Mouse (Mus musculus) thymus, adult 2 months (tissue): ENCODE measurements at regions not wholly inside any gene's neighbourhood (a gene's known extent, or its start where the extent isn't known, plus 50 kb on each side); places are given as distances from the start of the nearest gene placed in this dataset.

Experiments
- DNase-seq: peaks from one replicate; pipeline ENCODE4 v3.0.0; 2021
- H3K27ac ChIP-seq: fragments of 200-500 bp; 2 replicates; pipeline ENCODE4 v1.5.1; 2012; ENCODE audit warnings: low read length, control low read depth; ENCODE audit not compliant: control insufficient read depth, insufficient read depth
- H3K27me3 ChIP-seq: fragments of 200-500 bp; 2 replicates; pipeline ENCODE4 v1.6.1; 2012; ENCODE audit warnings: mild to moderate bottlenecking, low read length, moderate library complexity, mixed read lengths; ENCODE audit not compliant: control insufficient read depth, insufficient read depth
- H3K36me3 ChIP-seq: fragments of 200-500 bp; 2 replicates; pipeline ENCODE4 v1.6.1; 2012; ENCODE audit warnings: mild to moderate bottlenecking, low read length, moderate library complexity; ENCODE audit not compliant: control insufficient read depth, insufficient read depth
- H3K4me1 ChIP-seq: fragments of 200-500 bp; replicated peaks from 2 replicates; pipeline ENCODE4 v1.6.1; 2012; ENCODE audit warnings: low read length; ENCODE audit not compliant: control insufficient read depth, insufficient read depth
- H3K4me3 ChIP-seq: fragments of 200-500 bp; 2 replicates; pipeline ENCODE4 v1.5.1; 2012; ENCODE audit warnings: mild to moderate bottlenecking, low read length, control low read depth, moderate library complexity; ENCODE audit not compliant: control insufficient read depth, insufficient read depth
- CTCF ChIP-seq: fragments of 200-500 bp; IDR thresholded peaks from 2 replicates; pipeline ENCODE4 v1.5.1; 2012; ENCODE audit warnings: mild to moderate bottlenecking, control low read depth, low read length, moderate library complexity, borderline replicate concordance; ENCODE audit not compliant: control insufficient read depth, poor library complexity, insufficient read depth; ENCODE audit errors: extremely low read depth
- POLR2A ChIP-seq: fragments of 200-500 bp; IDR thresholded peaks from 2 replicates; pipeline ENCODE4 v1.6.1; 2012; ENCODE audit warnings: mild to moderate bottlenecking, low read length, control low read depth, moderate library complexity; ENCODE audit not compliant: control insufficient read depth, poor library complexity, insufficient read depth; ENCODE audit errors: extremely low read depth
- WGBS: fragments of 180-500 bp; shearing (Covaris S2); methylation state at CpG from one replicate; pipeline ENCODE4 v1.1.7; 2018; 5-methylcytosine and 5-hydroxymethylcytosine counted together

DNA sequence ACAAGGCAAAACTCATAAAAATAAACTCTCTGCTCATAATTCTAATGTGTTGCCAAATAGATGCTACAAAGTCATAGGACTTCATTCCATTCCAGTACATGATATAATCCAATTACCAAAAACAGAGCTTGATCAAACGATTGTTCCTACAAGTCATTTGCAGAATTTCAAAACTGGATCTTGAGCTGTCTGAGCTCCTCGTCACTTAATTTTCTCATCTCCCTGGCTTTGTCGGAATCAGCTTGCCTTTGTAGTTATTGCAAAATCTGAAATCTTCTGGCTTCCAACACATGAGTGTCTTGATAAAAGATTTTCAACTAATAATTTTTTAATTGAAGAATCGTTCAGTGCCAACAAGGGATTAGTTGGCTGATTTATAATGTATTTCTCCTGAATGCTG, 150.3 kb upstream of the Gypa start:
- no peak for DNase-seq
- TF ChIP-seq POLR2A (no peak), CTCF (no peak)
- Histone ChIP-seq H3K4me1 (no peaks in the 10 kb centered on the region), H3K36me3 (no peaks in the 10 kb centered on the region), H3K27ac (no peak overlapping the region), H3K27me3 (no peaks in the 10 kb centered on the region), H3K4me3 (no peak overlapping the region)
- WGBS, result 97% methylated on average over 4 of the region's 4 CpGs

DNA sequence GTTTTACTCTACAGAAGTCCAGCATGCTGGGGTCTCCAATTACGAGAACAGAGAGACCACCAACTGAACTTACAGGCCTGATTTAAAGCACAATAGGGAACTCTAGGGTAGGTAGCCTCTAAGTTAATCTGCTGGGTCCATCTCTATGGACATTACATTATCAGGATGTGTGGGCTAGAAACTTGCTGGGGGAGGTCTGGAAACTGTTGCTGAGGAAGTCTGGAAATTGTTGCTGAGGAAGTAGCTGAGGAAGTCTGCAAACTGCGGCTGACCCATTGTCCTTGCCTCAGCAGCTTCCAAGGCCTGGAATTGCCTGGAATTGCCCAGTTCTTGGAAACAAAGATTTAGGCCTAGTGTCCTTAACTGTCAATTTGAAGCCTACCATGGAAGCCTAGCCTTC, 155.7 kb upstream of the Gypa start:
- no peaks in the 10 kb centered on the region for H3K36me3 ChIP-seq
- WGBS, result 90% methylated on average over 2 of the region's 2 CpGs
- no peaks in the 10 kb centered on the region for H3K4me1 ChIP-seq
- H3K4me3 ChIP-seq, result no peak overlapping the region
- DNase-seq, result no peak
- TF ChIP-seq POLR2A, result no peak
- no peak for TF ChIP-seq CTCF
- H3K27ac ChIP-seq, result no peak overlapping the region
- no peaks in the 10 kb centered on the region for H3K27me3 ChIP-seq

DNA sequence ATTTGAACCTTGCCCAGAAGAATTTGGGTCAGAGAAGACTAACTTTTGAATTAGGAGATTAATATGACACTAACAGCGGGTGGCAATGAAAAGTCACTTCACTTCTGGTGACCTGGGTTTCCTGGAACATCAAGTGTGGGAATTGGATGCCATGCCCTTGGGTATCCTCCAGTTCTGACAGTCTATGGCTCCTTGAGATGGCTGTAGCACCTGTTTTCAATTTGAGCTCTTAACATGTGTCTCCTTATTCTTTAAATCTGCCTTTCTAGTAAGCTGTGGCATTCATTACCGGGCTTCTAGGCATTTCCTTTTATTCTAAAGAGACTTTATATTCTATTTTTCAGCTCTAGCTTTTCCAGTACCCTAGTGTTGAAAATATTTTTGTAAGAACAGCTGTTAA, 164.9 kb upstream of the Gypa start:
- TF ChIP-seq POLR2A (no peak), CTCF (no peak)
- Histone ChIP-seq H3K4me3 (no peak overlapping the region), H3K4me1 (no peaks in the 10 kb centered on the region), H3K27me3 (no peaks in the 10 kb centered on the region), H3K27ac (no peak overlapping the region), H3K36me3 (no peaks in the 10 kb centered on the region)
- WGBS, result 89% methylated on average over 2 of the region's 2 CpGs
- DNase-seq, result no peak

DNA sequence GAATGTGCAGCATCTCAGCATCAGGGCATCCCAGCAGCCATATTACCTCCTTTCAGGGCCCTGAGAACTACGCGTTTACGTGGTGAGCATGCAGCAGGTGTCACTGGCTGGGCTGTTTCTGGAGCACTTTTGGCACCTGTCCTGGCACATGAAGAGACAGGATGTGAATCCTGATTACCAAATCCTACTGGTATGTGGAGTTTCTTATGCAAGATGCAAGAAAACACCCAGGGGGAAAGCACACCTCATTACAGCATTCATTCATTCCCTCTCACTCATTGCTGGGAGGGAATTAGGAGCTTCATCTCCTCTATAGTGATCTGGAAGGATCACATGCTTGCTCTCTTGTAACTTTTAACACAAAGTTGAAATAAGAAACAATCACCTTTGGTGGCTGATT, 167.7 kb upstream of the Gypa start:
- no peaks in the 10 kb centered on the region for H3K36me3 ChIP-seq
- no peak overlapping the region for H3K27ac ChIP-seq
- 95% methylated on average over 3 of the region's 3 CpGs for WGBS
- H3K4me3 ChIP-seq, result no peak overlapping the region
- TF ChIP-seq CTCF, result no peak
- TF ChIP-seq POLR2A, result no peak
- no peaks in the 10 kb centered on the region for H3K27me3 ChIP-seq
- H3K4me1 ChIP-seq, result no peaks in the 10 kb centered on the region
- DNase-seq, result no peak

DNA sequence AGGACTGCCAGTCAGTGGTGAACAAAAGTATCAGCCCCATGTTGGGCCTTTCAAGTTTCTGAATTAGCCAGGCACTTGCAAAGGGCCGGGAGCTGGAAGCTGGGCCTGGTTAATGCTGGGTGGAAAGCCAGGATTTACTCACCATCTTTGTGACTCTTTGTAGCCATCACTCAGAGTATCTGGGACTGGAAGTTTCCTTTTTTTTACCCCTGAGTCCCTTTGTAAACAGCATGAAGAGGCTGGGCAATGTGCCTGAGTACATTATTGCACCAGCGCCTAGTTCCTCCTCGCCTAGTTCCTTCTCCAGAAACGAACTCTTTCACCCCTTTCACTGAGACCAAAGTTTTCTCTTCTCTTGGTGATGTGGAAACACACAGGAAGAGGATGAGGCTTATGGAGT, 168.4 kb upstream of the Gypa start:
- H3K4me1 ChIP-seq, result no peaks in the 10 kb centered on the region
- H3K27ac ChIP-seq, result no peak overlapping the region
- DNase-seq, result no peak
- WGBS, result 78% methylated on average over 4 of the region's 4 CpGs
- H3K27me3 ChIP-seq, result no peaks in the 10 kb centered on the region
- no peaks in the 10 kb centered on the region for H3K36me3 ChIP-seq
- no peak for TF ChIP-seq CTCF
- no peak for TF ChIP-seq POLR2A
- no peak overlapping the region for H3K4me3 ChIP-seq

DNA sequence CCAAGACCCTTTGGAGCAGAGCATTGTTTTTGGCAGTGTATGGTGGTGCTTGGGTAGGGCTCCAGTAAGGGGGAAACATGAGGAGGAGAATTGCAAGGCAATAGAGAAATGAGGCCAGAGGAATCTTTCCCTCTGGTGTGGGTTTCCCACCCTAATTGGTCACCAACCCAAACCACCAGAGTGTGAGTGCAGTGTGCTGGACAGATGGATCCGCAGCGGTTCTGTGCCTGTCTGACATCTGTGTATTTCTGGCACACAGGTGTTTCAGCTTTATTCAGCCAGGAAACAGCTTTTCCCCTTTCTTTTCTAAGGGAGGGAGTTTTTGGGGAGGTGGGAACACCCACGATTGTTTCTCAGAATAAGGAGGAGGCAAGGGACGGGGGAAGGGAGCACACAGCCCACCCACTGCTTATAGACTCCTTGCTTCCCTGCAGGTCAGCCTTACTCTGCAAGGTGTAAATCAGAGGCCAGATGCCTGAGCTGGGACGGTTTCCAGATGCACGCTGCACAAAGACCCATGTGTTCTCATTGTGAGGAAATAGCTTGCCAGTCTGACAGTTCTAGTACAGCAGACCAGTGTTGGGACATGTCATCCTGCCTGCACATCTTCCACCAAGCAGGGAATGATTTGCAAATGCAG, 175.2 kb upstream of the Gypa start:
- H3K4me3 ChIP-seq, result no peak overlapping the region
- no peaks in the 10 kb centered on the region for H3K27me3 ChIP-seq
- no peaks in the 10 kb centered on the region for H3K36me3 ChIP-seq
- no peak for DNase-seq
- TF ChIP-seq POLR2A, result no peak
- TF ChIP-seq CTCF, result no peak
- no peak overlapping the region for H3K27ac ChIP-seq
- no peaks in the 10 kb centered on the region for H3K4me1 ChIP-seq
- WGBS, result 50% methylated on average over 6 of the region's 6 CpGs

DNA sequence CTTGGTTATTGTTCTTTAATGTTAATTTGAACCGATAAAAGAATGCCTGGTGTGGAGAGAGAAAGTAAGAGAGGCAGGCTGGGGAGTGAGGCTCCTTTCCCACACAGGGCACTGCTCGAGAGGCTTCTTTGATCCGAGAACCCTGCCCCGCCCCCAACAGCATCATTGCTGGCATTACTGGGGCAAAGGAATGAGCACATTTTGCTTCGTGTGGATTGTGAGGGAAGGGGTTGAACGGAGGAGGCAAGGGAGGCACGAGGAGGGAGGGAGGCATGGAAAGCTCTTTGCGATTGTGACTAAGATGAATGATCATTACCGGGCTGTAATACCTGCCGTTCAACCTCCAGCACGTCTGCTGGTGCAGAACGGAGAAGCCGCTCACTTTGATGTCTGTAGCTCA, 178.2 kb upstream of the Gypa start:
- 15% methylated on average over 13 of the region's 13 CpGs for WGBS
- no peaks in the 10 kb centered on the region for H3K27me3 ChIP-seq
- no peak overlapping the region for H3K27ac ChIP-seq
- DNase-seq, result peak; percentile 16
- no peaks in the 10 kb centered on the region for H3K36me3 ChIP-seq
- H3K4me1 ChIP-seq, result no peaks in the 10 kb centered on the region
- TF ChIP-seq CTCF (no peak), POLR2A (no peak)
- no peak overlapping the region for H3K4me3 ChIP-seq
